ENCODE assay signal across 8 mouse cellular contexts in genomic region chr10:41866069-41866837, GRCm38 (mm10). TPM values are rescaled to one million over a fixed set of nuclear protein-coding genes. Genes with fewer than 3 reads are reported as not detected.
DNase-seq lines count a peak whose midpoint lies in the region; ATAC-seq and TF ChIP-seq lines count a peak whose summit lies in the region.

No protein-coding gene starts in this region.

- no peak for TF ChIP-seq POLR2A in thymus, adult 2 months (IDR thresholded peaks at IDR 0.05; ENCODE audit: control insufficient read depth, extremely low read depth, insufficient read depth, low read length, poor library complexity)

- H3K4me1 ChIP-seq in thymus, adult 2 months (replicated peaks; ENCODE audit: control insufficient read depth, insufficient read depth, low read length): peaks cover 9% of the 10 kb centered on the region
- H3K4me1 ChIP-seq in liver, postnatal 0 days (ENCODE audit: insufficient read depth): peaks cover 10% of the 10 kb centered on the region

- no peak overlapping the region for H3K9ac ChIP-seq in liver, postnatal 0 days (replicated peaks)

- no peak for TF ChIP-seq CTCF in thymus, adult 2 months (IDR thresholded peaks at IDR 0.05; ENCODE audit: borderline replicate concordance, control insufficient read depth, extremely low read depth, insufficient read depth, low read length, poor library complexity)
- TF ChIP-seq CTCF in liver, postnatal 0 days (IDR thresholded peaks at IDR 0.05; ENCODE audit: low read depth): no peak

- intact Hi-C loops in heart, postnatal 25 days (cut with DNase I): no loop called here

- no peak for ATAC-seq in megakaryocyte, adult 5-6 weeks (ENCODE audit: poor library complexity, severe bottlenecking)
- no peak for ATAC-seq in liver, postnatal 0 days

- no peaks in the 10 kb centered on the region for H3K9me3 ChIP-seq in liver, postnatal 0 days (ENCODE audit: low read length)

- H3K27me3 ChIP-seq in thymus, adult 2 months (ENCODE audit: control insufficient read depth, insufficient read depth, low read length): no peaks in the 10 kb centered on the region
- no peaks in the 10 kb centered on the region for H3K27me3 ChIP-seq in liver, postnatal 0 days (ENCODE audit: insufficient read depth, low read length)

- no peak overlapping the region for H3K27ac ChIP-seq in thymus, adult 2 months (ENCODE audit: control insufficient read depth, insufficient read depth, low read length)
- no peak overlapping the region for H3K27ac ChIP-seq in liver, postnatal 0 days (ENCODE audit: low read depth)

- no peaks in the 10 kb centered on the region for H3K36me3 ChIP-seq in thymus, adult 2 months (ENCODE audit: control insufficient read depth, insufficient read depth, low read length)
- H3K36me3 ChIP-seq in liver, postnatal 0 days (replicated peaks; ENCODE audit: insufficient read depth, low read length): no peaks in the 10 kb centered on the region

- WGBS in thymus, adult 2 months: 92% methylated on average over 3 of the region's 3 CpGs
- 70% methylated on average over 3 of the region's 3 CpGs for WGBS in liver, postnatal 0 days (ENCODE audit: insufficient replicate concordance)

- peak; percentile 96 for DNase-seq in heart, adult 11 months
- no peak for DNase-seq in heart, postnatal 25 days (ENCODE audit: low spot score)
- peak; percentile 69 for DNase-seq in 3134 (ENCODE audit: extremely low read depth, insufficient read length, low spot score)
- peak; percentile 46 for DNase-seq in embryo, embryonic 11 days
- DNase-seq in kidney, postnatal 10 days: peak; percentile 60
- DNase-seq in thymus, adult 2 months: no peak
- no peak for DNase-seq in liver, postnatal 0 days

- no peak overlapping the region for H3K4me3 ChIP-seq in thymus, adult 2 months (ENCODE audit: control insufficient read depth, insufficient read depth, low read length)
- no peak overlapping the region for H3K4me3 ChIP-seq in liver, postnatal 0 days (ENCODE audit: low read depth, low read length)

- TF ChIP-seq EP300 in liver, postnatal 0 days (IDR thresholded peaks at IDR 0.05; ENCODE audit: low read depth): no peak

- H3K4me2 ChIP-seq in liver, postnatal 0 days (ENCODE audit: low read depth, low read length): no peak overlapping the region

RNA-seq across cellular contexts. Expression of gene Sesn1, which starts 56.5 kb away (rescaled TPM):
- 100 to 1,000 TPM; 135 to 137 TPM for total RNA-seq in heart, postnatal 25 days (2021)
- 49.7 and 51.7 TPM in 2 replicates for polyA plus RNA-seq in thymus, adult 2 months (2012; rRNA removed)
- total RNA-seq in megakaryocyte, adult 5-6 weeks (2015): 19.4 and 21.5 TPM in 2 replicates
- total RNA-seq in megakaryocyte, adult 5-6 weeks (2017): 15.1 and 15.7 TPM in 2 replicates
- polyA plus RNA-seq in liver, postnatal 0 days (2015; fragmentation: Nextera tagmentation; extraction: Ambion mirVana): 15.8 and 16.4 TPM in 2 replicates

RNA-seq across cellular contexts. Expression of gene Cep57l1, which starts 56.6 kb away (rescaled TPM):
- 1 to 10 TPM; 2.3 to 3.4 TPM for total RNA-seq in heart, postnatal 25 days (2021)
- polyA plus RNA-seq in thymus, adult 2 months (2012; rRNA removed): 5.7 and 6.5 TPM in 2 replicates
- total RNA-seq in megakaryocyte, adult 5-6 weeks (2015): 14.4 and 18.6 TPM in 2 replicates
- 21.2 and 28.0 TPM in 2 replicates for total RNA-seq in megakaryocyte, adult 5-6 weeks (2017)
- polyA plus RNA-seq in liver, postnatal 0 days (2015; fragmentation: Nextera tagmentation; extraction: Ambion mirVana): 6.3 and 7.0 TPM in 2 replicates

Comparison
In these comparisons a context has a peak if more than half of its experiments do, and no peak if none do; other contexts are left out.
1. DNase-seq: peak in heart, adult 11 months (single experiment), 3134 (single experiment), embryo, embryonic 11 days (single experiment) and kidney, postnatal 10 days (single experiment); none in heart, postnatal 25 days (single experiment), thymus, adult 2 months (single experiment) and liver, postnatal 0 days (single experiment).
2. RNA of gene Sesn1, which starts 56.5 kb away (total RNA-seq): 135 to 137 TPM in heart, postnatal 25 days; 15.1 to 21.5 TPM in megakaryocyte, adult 5-6 weeks; every median in the first group is over 4 times any median in the second.